Mouse (Mus musculus): Measurements from ENCODE around the gene Tmem88b. TPM values are rescaled to one million over a fixed set of nuclear protein-coding genes. Genes with fewer than 3 reads are reported as not detected.
A peak's percentile ranks its signal among the peaks of the same experiment; 100 is the strongest.

Gene Tmem88b
- total and polyA plus RNA-seq, 2 experiments: 0.74 to 1.9 TPM

GRCm38 (mm10) chr4:155830596-155830995 is 44.9 kb upstream of the Tmem88b start:
- Histone ChIP-seq H3K79me2 (ENCODE audit: control insufficient read depth, insufficient read depth, low read length) (peaks cover 8% of the 10 kb centered on the region; the same call in 1 of the 2 replicates), H3K4me1 (ENCODE audit: control insufficient read depth, insufficient read depth, low read length) (peaks cover 18% of the 10 kb centered on the region), H3K4me3 (ENCODE audit: insufficient read depth, low read depth, low read length) (no peak overlapping the region), H3K27me3 (ENCODE audit: control insufficient read depth, insufficient read depth, low read length) (no peaks in the 10 kb centered on the region), H3K9ac (ENCODE audit: low read depth, low read length) (no peak overlapping the region), H3K36me3 (ENCODE audit: control insufficient read depth, insufficient read depth, low read length) (peaks cover 10% of the 10 kb centered on the region), H3K27ac (replicated peaks; ENCODE audit: insufficient read depth, low read depth, low read length) (no peak overlapping the region; the same call in 1 of the 2 replicates)
- no peak for DNase-seq (ENCODE audit: extremely low read depth, low read depth, low spot score)
- 50% methylated on average over 8 of the region's 8 CpGs for WGBS
- no peak for TF ChIP-seq POLR2A (IDR thresholded peaks at IDR 0.05; ENCODE audit: extremely low read depth, insufficient read depth, low read length)
- TF ChIP-seq CTCF (IDR thresholded peaks at IDR 0.05; ENCODE audit: low read depth, low read length): no peak

- no peak for DNase-seq (ENCODE audit: extremely low read depth, low read depth, low spot score)
- WGBS: 86% methylated on average over 4 of the region's 4 CpGs
- H3K36me3 ChIP-seq (ENCODE audit: control insufficient read depth, insufficient read depth, low read length): peaks cover 16% of the 10 kb centered on the region
- TF ChIP-seq CTCF (IDR thresholded peaks at IDR 0.05; ENCODE audit: low read depth, low read length) (no peak), POLR2A (IDR thresholded peaks at IDR 0.05; ENCODE audit: extremely low read depth, insufficient read depth, low read length) (no peak)
- no peak overlapping the region for H3K9ac ChIP-seq (ENCODE audit: low read depth, low read length)
- H3K79me2 ChIP-seq (ENCODE audit: control insufficient read depth, insufficient read depth, low read length): peaks cover 8% of the 10 kb centered on the region; the same call in 1 of the 2 replicates
- no peak overlapping the region for H3K4me3 ChIP-seq (ENCODE audit: insufficient read depth, low read depth, low read length)
- H3K4me1 ChIP-seq (ENCODE audit: control insufficient read depth, insufficient read depth, low read length): peaks cover 18% of the 10 kb centered on the region
- no peak overlapping the region for H3K27ac ChIP-seq (replicated peaks; ENCODE audit: insufficient read depth, low read depth, low read length)
- H3K27me3 ChIP-seq (ENCODE audit: control insufficient read depth, insufficient read depth, low read length): no peaks in the 10 kb centered on the region
Measured at GRCm38 (mm10) chr4:155829866-155830265, 44.2 kb upstream of the Tmem88b start.

GRCm38 (mm10) chr4:155823443-155823842 is 37.8 kb upstream of the Tmem88b start:
- Histone ChIP-seq H3K36me3 (ENCODE audit: control insufficient read depth, insufficient read depth, low read length) (peaks cover 73% of the 10 kb centered on the region), H3K79me2 (ENCODE audit: control insufficient read depth, insufficient read depth, low read length) (no peaks in the 10 kb centered on the region), H3K9ac (ENCODE audit: low read depth, low read length) (no peak overlapping the region), H3K27me3 (ENCODE audit: control insufficient read depth, insufficient read depth, low read length) (no peaks in the 10 kb centered on the region), H3K27ac (replicated peaks; ENCODE audit: insufficient read depth, low read depth, low read length) (no peak overlapping the region), H3K4me3 (ENCODE audit: insufficient read depth, low read depth, low read length) (no peak overlapping the region), H3K4me1 (ENCODE audit: control insufficient read depth, insufficient read depth, low read length) (no peaks in the 10 kb centered on the region)
- no peak for DNase-seq (ENCODE audit: extremely low read depth, low read depth, low spot score)
- TF ChIP-seq POLR2A (IDR thresholded peaks at IDR 0.05; ENCODE audit: extremely low read depth, insufficient read depth, low read length): no peak
- TF ChIP-seq CTCF (IDR thresholded peaks at IDR 0.05; ENCODE audit: low read depth, low read length): no peak
- WGBS: 93% methylated on average over 16 of the region's 16 CpGs

GRCm38 (mm10) chr4:155821025-155821424 is 35.4 kb upstream of the Tmem88b start:
- Histone ChIP-seq H3K4me3 (ENCODE audit: insufficient read depth, low read depth, low read length) (no peak overlapping the region), H3K27me3 (ENCODE audit: control insufficient read depth, insufficient read depth, low read length) (no peaks in the 10 kb centered on the region), H3K4me1 (ENCODE audit: control insufficient read depth, insufficient read depth, low read length) (no peaks in the 10 kb centered on the region), H3K36me3 (ENCODE audit: control insufficient read depth, insufficient read depth, low read length) (peaks cover 87% of the 10 kb centered on the region), H3K9ac (ENCODE audit: low read depth, low read length) (no peak overlapping the region), H3K79me2 (ENCODE audit: control insufficient read depth, insufficient read depth, low read length) (no peaks in the 10 kb centered on the region; the same call in 1 of the 2 replicates), H3K27ac (replicated peaks; ENCODE audit: insufficient read depth, low read depth, low read length) (no peak overlapping the region)
- no peak for DNase-seq (ENCODE audit: extremely low read depth, low read depth, low spot score)
- WGBS: 74% methylated on average over 7 of the region's 7 CpGs
- TF ChIP-seq POLR2A (IDR thresholded peaks at IDR 0.05; ENCODE audit: extremely low read depth, insufficient read depth, low read length) (no peak), CTCF (IDR thresholded peaks at IDR 0.05; ENCODE audit: low read depth, low read length) (peak; percentile 13; the same call in 1 of the 2 replicates)

GRCm38 (mm10) chr4:155817533-155817932 is 31.9 kb upstream of the Tmem88b start:
- Histone ChIP-seq H3K4me1 (ENCODE audit: control insufficient read depth, insufficient read depth, low read length) (peaks cover 9% of the 10 kb centered on the region; the same call in 1 of the 2 replicates), H3K9ac (ENCODE audit: low read depth, low read length) (no peak overlapping the region), H3K36me3 (ENCODE audit: control insufficient read depth, insufficient read depth, low read length) (peaks cover 76% of the 10 kb centered on the region), H3K27ac (replicated peaks; ENCODE audit: insufficient read depth, low read depth, low read length) (no peak overlapping the region), H3K27me3 (ENCODE audit: control insufficient read depth, insufficient read depth, low read length) (no peaks in the 10 kb centered on the region), H3K79me2 (ENCODE audit: control insufficient read depth, insufficient read depth, low read length) (peaks cover 16% of the 10 kb centered on the region; the same call in 1 of the 2 replicates), H3K4me3 (ENCODE audit: insufficient read depth, low read depth, low read length) (no peak overlapping the region)
- no peak for TF ChIP-seq CTCF (IDR thresholded peaks at IDR 0.05; ENCODE audit: low read depth, low read length)
- TF ChIP-seq POLR2A (IDR thresholded peaks at IDR 0.05; ENCODE audit: extremely low read depth, insufficient read depth, low read length): no peak
- DNase-seq (ENCODE audit: extremely low read depth, low read depth, low spot score): no peak
- 55% methylated on average over 4 of the region's 4 CpGs for WGBS

- H3K79me2 ChIP-seq (ENCODE audit: control insufficient read depth, insufficient read depth, low read length): peaks cover 18% of the 10 kb centered on the region; the same call in 1 of the 2 replicates
- peak overlapping the region; percentile 84 for H3K4me3 ChIP-seq (ENCODE audit: insufficient read depth, low read depth, low read length)
- no peaks in the 10 kb centered on the region for H3K27me3 ChIP-seq (ENCODE audit: control insufficient read depth, insufficient read depth, low read length)
- H3K9ac ChIP-seq (ENCODE audit: low read depth, low read length): peak overlapping the region; percentile 96
- peaks cover 59% of the 10 kb centered on the region for H3K36me3 ChIP-seq (ENCODE audit: control insufficient read depth, insufficient read depth, low read length)
- no peak for DNase-seq (ENCODE audit: extremely low read depth, low read depth, low spot score)
- peaks cover 14% of the 10 kb centered on the region; the same call in 1 of the 2 replicates for H3K4me1 ChIP-seq (ENCODE audit: control insufficient read depth, insufficient read depth, low read length)
- H3K27ac ChIP-seq (replicated peaks; ENCODE audit: insufficient read depth, low read depth, low read length): peak overlapping the region; percentile 84
- under 1% methylated on average over 49 of the region's 49 CpGs for WGBS
- TF ChIP-seq CTCF (IDR thresholded peaks at IDR 0.05; ENCODE audit: low read depth, low read length): no peak
- TF ChIP-seq POLR2A (IDR thresholded peaks at IDR 0.05; ENCODE audit: extremely low read depth, insufficient read depth, low read length): no peak
Measured at GRCm38 (mm10) chr4:155812665-155813181, 27.0 kb upstream of the Tmem88b start.

All from liver, adult 2 months (tissue).